Mouse (Mus musculus): Measurements from ENCODE around the gene Asb17. TPM values are rescaled to one million over a fixed set of nuclear protein-coding genes. Genes with fewer than 3 reads are reported as not detected.

The Asb17 gene
- polyA plus RNA-seq (2015; fragmentation: Nextera tagmentation; extraction: Ambion mirVana) = 0.12 TPM in 1 of 2 replicates, not detected in the other

DNA sequence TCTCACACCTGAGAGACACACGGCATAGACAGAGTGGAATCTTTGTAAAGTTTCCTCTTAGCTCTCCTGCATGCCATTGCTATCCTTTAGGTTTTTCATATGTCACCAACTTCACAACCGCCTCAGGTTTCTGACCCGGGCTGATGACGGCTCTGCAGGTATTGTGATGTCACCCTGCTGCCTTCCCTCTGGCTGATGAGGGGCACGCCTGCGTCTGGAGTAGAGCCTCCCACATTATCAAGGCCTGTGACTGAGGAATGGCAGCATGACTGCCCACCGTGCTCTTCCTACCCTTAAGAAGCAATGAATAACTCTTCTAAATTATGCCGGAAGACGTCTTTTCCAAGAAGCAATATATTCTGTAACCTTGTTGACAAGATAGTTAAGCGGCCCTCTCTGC, at the start of gene Asb17:
Asb17 (plus strand) TSS at position 180 of the 400 bp plus-strand sequence.
- no peaks in the 10 kb centered on the region for H3K4me1 ChIP-seq
- no peaks in the 10 kb centered on the region for H3K36me3 ChIP-seq
- ATAC-seq (replicated peaks; ENCODE audit: low FRiP score) = no peak
- no peak within 1 kb of the TSS for H3K4me2 ChIP-seq
- no peaks in the 10 kb centered on the region for H3K27me3 ChIP-seq
- no peak within 1 kb of the TSS for H3K9ac ChIP-seq
- 72% methylated on average over 10 of the region's 10 CpGs for WGBS
- H3K27ac ChIP-seq = no peak within 1 kb of the TSS
- H3K9me3 ChIP-seq (replicated peaks) = no peaks in the 10 kb centered on the region
- no peak within 1 kb of the TSS for H3K4me3 ChIP-seq (replicated peaks)

GRCm38 (mm10) chr3:153797574-153797973, 46.4 kb upstream of the Asb17 start:
- Histone ChIP-seq H3K36me3 (no peaks in the 10 kb centered on the region), H3K9ac (no peak overlapping the region), H3K4me3 (replicated peaks) (no peak overlapping the region), H3K27me3 (no peaks in the 10 kb centered on the region), H3K4me1 (no peaks in the 10 kb centered on the region), H3K27ac (no peak overlapping the region), H3K9me3 (replicated peaks) (no peaks in the 10 kb centered on the region), H3K4me2 (no peak overlapping the region)
- ATAC-seq (replicated peaks; ENCODE audit: low FRiP score) = no peak
- WGBS = 48% methylated on average over 7 of the region's 7 CpGs

GRCm38 (mm10) chr3:153799603-153800002, 44.4 kb upstream of the Asb17 start:
- ATAC-seq (replicated peaks; ENCODE audit: low FRiP score) = no peak

DNA sequence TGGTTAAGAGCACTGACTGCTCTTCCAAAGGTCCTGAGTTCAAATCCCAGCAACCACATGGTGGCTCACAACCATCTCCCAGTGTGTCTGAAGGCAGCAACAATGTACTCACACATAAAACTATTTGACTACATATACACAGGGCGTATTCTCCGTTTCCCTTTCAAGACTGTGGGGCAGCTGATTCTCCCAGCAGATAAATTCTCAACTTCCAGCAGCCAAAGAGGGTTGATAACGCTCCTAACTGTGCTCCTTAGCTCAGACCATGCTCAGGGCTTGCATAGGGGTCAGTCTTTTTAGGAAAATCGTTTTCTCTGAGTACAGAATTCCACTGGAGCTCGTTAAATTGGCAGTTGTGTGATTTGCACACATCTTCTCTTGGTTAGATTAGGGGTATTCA, 43.3 kb upstream of the Asb17 start:
- Histone ChIP-seq H3K4me3 (replicated peaks) (no peak overlapping the region), H3K9me3 (replicated peaks) (no peaks in the 10 kb centered on the region), H3K4me1 (no peaks in the 10 kb centered on the region), H3K36me3 (no peaks in the 10 kb centered on the region), H3K27me3 (no peaks in the 10 kb centered on the region), H3K9ac (no peak overlapping the region), H3K27ac (no peak overlapping the region), H3K4me2 (no peak overlapping the region)
- ATAC-seq (replicated peaks; ENCODE audit: low FRiP score) = no peak
- WGBS = 77% methylated on average over 5 of the region's 5 CpGs

More at GRCm38 (mm10) chr3:153799603-153800002, 44.4 kb upstream of the Asb17 start:
- Histone ChIP-seq H3K4me2 (no peak overlapping the region), H3K4me1 (no peaks in the 10 kb centered on the region), H3K27me3 (no peaks in the 10 kb centered on the region), H3K9me3 (replicated peaks) (no peaks in the 10 kb centered on the region), H3K36me3 (no peaks in the 10 kb centered on the region), H3K4me3 (replicated peaks) (no peak overlapping the region), H3K27ac (no peak overlapping the region), H3K9ac (no peak overlapping the region)
- 92% methylated on average over 11 of the region's 11 CpGs for WGBS

DNA sequence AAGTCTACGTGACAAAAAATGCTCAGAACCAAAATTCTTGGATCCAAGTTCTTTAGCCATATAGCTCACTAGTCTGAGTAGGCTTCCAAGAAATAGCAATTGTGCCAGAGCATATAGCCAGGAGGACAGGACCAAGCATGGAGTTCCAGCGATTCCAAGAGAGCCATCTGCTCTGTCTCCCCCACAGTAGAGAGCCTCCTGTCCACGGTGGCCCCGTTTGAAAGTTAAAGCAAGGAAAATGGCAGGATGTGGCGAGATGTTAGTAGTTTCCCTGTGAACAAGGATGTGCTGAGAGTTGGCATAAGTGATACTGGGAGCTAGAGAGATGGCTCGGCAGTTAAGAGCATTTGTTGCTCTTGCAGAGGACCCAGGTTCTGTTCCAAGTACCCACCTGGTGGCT, 42.5 kb upstream of the Asb17 start:
- Histone ChIP-seq H3K36me3 (no peaks in the 10 kb centered on the region), H3K9ac (no peak overlapping the region), H3K4me2 (no peak overlapping the region), H3K4me3 (replicated peaks) (no peak overlapping the region), H3K4me1 (peaks cover 7% of the 10 kb centered on the region), H3K9me3 (replicated peaks) (no peaks in the 10 kb centered on the region), H3K27ac (no peak overlapping the region), H3K27me3 (no peaks in the 10 kb centered on the region)
- ATAC-seq (replicated peaks; ENCODE audit: low FRiP score) = no peak
- WGBS = 83% methylated on average over 6 of the region's 6 CpGs

DNA sequence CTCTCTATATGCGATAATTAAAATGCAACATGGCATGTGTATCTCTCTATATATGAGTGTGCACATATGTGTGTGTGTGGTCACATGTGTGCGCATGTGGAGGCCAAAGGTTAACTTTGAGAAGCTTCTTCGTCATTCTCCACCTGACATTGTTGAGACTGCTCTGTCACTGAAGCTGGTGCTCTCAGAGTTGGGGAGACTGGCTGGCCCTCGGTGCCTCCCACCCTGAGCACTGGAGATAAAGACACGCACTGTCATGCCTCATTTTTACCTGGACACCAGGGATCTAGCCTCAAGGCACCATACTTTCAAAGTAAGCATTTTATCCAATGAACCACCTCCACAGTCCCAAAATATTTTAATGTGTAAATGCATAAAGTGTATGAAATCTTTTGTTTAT, 41.4 kb upstream of the Asb17 start:
- no peaks in the 10 kb centered on the region for H3K9me3 ChIP-seq (replicated peaks)
- H3K36me3 ChIP-seq = no peaks in the 10 kb centered on the region
- 85% methylated on average over 5 of the region's 5 CpGs for WGBS
- H3K4me3 ChIP-seq (replicated peaks) = no peak overlapping the region
- no peak overlapping the region for H3K4me2 ChIP-seq
- no peak overlapping the region for H3K9ac ChIP-seq
- peaks cover 9% of the 10 kb centered on the region for H3K4me1 ChIP-seq
- no peak overlapping the region for H3K27ac ChIP-seq
- ATAC-seq (replicated peaks; ENCODE audit: low FRiP score) = no peak; the same call in 1 of the 2 replicates
- H3K27me3 ChIP-seq = no peaks in the 10 kb centered on the region

- Histone ChIP-seq H3K36me3 (no peaks in the 10 kb centered on the region), H3K27ac (no peak overlapping the region), H3K9me3 (replicated peaks) (no peaks in the 10 kb centered on the region), H3K27me3 (no peaks in the 10 kb centered on the region), H3K9ac (no peak overlapping the region), H3K4me1 (peaks cover 18% of the 10 kb centered on the region), H3K4me2 (no peak overlapping the region), H3K4me3 (replicated peaks) (no peak overlapping the region)
- WGBS = 82% methylated on average over 7 of the region's 7 CpGs
- no peak for ATAC-seq (replicated peaks; ENCODE audit: low FRiP score)
These were observed 40.0 kb upstream of the Asb17 start for GRCm38 (mm10) chr3:153804032-153804431.

GRCm38 (mm10) chr3:153806077-153806772, 37.8 kb upstream of the Asb17 start:
- Histone ChIP-seq H3K9me3 (replicated peaks) (no peaks in the 10 kb centered on the region), H3K27me3 (no peaks in the 10 kb centered on the region), H3K36me3 (no peaks in the 10 kb centered on the region), H3K4me3 (replicated peaks) (no peak overlapping the region), H3K4me1 (peaks cover 23% of the 10 kb centered on the region), H3K27ac (no peak overlapping the region), H3K9ac (no peak overlapping the region), H3K4me2 (peak overlapping the region; percentile 24; the same call in 1 of the 2 replicates)
- ATAC-seq (replicated peaks; ENCODE audit: low FRiP score) = peak; percentile 88
- WGBS = 36% methylated on average over 14 of the region's 14 CpGs

DNA sequence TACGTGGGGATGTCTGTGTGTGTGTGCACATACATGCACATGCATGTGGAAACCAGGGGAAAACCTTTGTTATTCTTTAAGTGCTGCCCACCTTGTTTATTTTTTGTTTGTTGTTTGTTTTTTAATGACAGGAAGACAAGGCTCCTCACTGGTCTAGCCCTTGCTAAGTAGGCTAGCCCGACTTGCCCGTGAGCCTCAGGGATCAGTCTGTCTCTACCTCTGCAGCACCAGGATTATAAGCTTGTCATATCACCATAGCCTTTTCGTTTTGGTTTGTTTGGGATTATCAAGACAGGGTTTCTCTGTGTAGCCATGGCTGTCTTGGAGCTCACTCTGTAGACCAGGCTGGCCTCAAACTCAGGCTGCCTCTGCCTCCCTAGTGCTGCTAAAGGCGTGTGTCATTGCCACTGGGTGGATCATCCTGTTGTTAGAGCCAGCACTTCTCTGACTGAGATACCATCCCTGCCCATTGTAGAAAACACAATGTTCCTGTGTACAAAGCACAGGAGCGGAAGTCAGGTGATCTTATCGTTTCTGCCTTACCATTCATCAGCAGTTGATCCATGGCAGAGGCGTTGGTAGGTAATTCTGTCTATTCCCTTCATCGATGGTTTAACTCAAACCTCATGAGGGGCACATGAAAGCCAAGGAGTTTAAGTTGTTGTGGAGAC, 37.1 kb upstream of the Asb17 start:
- Histone ChIP-seq H3K4me2 (no peak overlapping the region), H3K9me3 (replicated peaks) (no peaks in the 10 kb centered on the region), H3K27ac (no peak overlapping the region), H3K36me3 (no peaks in the 10 kb centered on the region), H3K27me3 (no peaks in the 10 kb centered on the region), H3K9ac (no peak overlapping the region), H3K4me3 (replicated peaks) (no peak overlapping the region), H3K4me1 (peaks cover 23% of the 10 kb centered on the region)
- 88% methylated on average over 9 of the region's 9 CpGs for WGBS
- 0 out of 2 replicates have a peak, but pooled peaks have one; percentile 7 for ATAC-seq (replicated peaks; ENCODE audit: low FRiP score)

DNA sequence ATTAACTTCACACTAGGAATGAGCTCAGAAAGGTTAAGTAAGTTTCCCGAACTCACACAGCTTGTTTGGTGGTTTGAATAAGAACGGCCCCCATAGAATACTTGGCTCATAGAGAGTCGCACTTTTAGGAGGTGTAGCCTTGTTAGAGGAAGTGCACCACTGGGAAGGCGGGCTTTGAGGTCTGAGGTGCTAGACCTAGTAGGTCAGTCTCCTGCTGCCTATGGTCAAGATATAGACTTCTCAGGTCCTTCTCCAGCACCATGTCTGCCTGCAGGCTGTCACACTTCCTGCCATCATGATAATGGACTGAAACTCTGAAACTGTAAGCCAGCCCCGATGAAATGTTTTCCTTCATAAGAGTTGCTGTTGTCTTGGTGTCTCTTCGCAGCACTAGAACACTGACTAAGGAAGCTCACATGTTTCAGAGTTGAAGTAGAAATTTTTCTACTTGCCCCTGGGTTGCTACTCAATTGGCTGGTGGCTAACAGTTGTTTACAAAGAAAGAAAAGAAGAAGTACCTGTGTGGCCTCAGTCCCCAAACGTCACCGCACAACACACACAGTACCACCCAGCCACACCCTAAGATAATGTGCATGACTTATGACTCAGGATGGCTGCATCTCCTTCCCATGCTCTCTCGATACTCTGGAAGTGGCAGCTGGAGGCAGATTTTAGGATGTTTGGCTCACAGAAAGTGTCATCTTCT, 36.4 kb upstream of the Asb17 start:
- Histone ChIP-seq H3K4me3 (replicated peaks) (no peak overlapping the region), H3K36me3 (no peaks in the 10 kb centered on the region), H3K4me1 (peaks cover 23% of the 10 kb centered on the region), H3K9me3 (replicated peaks) (no peaks in the 10 kb centered on the region), H3K27me3 (no peaks in the 10 kb centered on the region), H3K4me2 (no peak overlapping the region), H3K9ac (no peak overlapping the region), H3K27ac (no peak overlapping the region)
- 89% methylated on average over 9 of the region's 9 CpGs for WGBS
- ATAC-seq (replicated peaks; ENCODE audit: low FRiP score) = no peak

DNA sequence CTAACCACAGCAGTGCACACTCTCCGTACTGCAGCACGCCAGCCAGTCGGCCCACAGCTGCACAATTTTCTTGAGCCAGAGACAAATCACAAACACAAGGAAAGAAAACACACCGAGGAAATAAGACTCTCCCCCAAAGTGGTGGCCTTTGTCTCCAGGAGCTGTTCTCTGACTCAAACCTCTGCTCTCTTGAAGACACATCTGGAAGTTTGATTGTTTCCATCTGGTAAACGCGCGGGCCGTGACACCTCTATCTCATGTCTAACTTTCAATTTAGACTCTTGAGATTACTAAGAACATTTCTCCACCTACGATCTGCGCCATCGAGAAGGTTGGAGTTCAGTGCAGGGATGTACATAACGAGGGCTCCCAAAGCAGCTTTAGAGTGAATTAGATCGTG, 35.6 kb upstream of the Asb17 start:
- H3K9ac ChIP-seq = no peak overlapping the region
- no peak overlapping the region for H3K4me2 ChIP-seq
- H3K9me3 ChIP-seq (replicated peaks) = no peaks in the 10 kb centered on the region
- peaks cover 23% of the 10 kb centered on the region for H3K4me1 ChIP-seq
- no peaks in the 10 kb centered on the region for H3K36me3 ChIP-seq
- no peaks in the 10 kb centered on the region for H3K27me3 ChIP-seq
- WGBS = 44% methylated on average over 13 of the region's 13 CpGs
- H3K27ac ChIP-seq = no peak overlapping the region
- H3K4me3 ChIP-seq (replicated peaks) = no peak overlapping the region
- ATAC-seq (replicated peaks; ENCODE audit: low FRiP score) = no peak

DNA sequence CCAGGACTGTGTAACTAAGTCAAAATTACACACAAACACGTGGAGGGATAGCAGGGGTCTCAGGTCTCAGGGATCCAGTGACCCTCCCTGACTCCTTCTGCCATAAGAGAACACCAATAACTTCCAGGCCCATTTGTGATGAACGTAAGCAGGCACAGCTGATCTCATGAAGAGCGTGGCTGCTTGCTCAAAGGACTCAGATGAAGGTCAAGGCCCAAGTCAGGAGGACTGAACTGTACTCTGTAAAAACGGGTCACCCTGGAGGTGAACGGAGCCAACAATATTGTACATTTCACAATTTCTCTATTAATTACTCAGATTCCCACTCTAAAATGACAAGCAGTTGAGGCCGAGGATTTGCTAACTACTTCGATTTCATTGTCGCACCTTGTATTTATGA, 30.0 kb upstream of the Asb17 start:
- H3K4me1 ChIP-seq = peaks cover 16% of the 10 kb centered on the region; the same call in 1 of the 2 replicates
- H3K36me3 ChIP-seq = no peaks in the 10 kb centered on the region
- ATAC-seq (replicated peaks; ENCODE audit: low FRiP score) = no peak
- H3K4me3 ChIP-seq (replicated peaks) = no peak overlapping the region
- no peaks in the 10 kb centered on the region for H3K27me3 ChIP-seq
- H3K9me3 ChIP-seq (replicated peaks) = no peaks in the 10 kb centered on the region
- H3K9ac ChIP-seq = no peak overlapping the region
- H3K27ac ChIP-seq = no peak overlapping the region
- H3K4me2 ChIP-seq = no peak overlapping the region
- 85% methylated on average over 8 of the region's 8 CpGs for WGBS
